Mouse (Mus musculus) MEL-GATA-1-ER (cell line): Measurements from ENCODE around the gene Supv3l1.

Source experiments
- DNase-seq: peaks from one replicate; pipeline ENCODE4 v3.0.0-alpha.2; 2012; ENCODE audit warnings: low read depth; ENCODE audit errors: extremely low read depth

The Supv3l1 gene

DNA sequence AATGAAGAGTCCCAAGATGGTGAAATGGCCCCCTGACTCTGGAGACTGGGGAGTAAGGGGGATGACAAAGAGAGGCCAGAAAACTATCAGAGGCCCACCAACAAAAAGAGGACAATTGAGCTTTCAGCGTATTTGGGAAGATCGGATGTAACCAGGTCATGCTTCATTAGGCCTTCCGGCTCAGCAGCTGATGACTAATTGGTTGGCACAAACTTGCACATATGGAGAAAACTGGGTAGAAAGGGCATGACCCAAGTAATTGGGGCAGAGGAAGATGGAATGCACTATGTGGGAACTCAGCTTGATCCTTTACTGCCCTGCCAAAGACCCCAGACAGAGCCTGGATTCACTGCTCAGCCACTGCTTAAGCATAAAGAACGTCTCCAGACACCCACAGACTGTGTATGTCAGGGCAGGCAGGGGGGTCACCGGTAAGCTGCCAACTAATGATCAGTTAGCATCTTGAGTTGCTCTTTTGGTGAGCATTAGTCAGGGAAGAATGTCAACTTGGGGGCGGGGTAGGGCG is 30.6 kb downstream of the Supv3l1 start:
- no peak for DNase-seq

GRCm38 (mm10) chr10:62413606-62413982 is 35.9 kb downstream of the Supv3l1 start:
- peak; percentile 76 for DNase-seq

DNA sequence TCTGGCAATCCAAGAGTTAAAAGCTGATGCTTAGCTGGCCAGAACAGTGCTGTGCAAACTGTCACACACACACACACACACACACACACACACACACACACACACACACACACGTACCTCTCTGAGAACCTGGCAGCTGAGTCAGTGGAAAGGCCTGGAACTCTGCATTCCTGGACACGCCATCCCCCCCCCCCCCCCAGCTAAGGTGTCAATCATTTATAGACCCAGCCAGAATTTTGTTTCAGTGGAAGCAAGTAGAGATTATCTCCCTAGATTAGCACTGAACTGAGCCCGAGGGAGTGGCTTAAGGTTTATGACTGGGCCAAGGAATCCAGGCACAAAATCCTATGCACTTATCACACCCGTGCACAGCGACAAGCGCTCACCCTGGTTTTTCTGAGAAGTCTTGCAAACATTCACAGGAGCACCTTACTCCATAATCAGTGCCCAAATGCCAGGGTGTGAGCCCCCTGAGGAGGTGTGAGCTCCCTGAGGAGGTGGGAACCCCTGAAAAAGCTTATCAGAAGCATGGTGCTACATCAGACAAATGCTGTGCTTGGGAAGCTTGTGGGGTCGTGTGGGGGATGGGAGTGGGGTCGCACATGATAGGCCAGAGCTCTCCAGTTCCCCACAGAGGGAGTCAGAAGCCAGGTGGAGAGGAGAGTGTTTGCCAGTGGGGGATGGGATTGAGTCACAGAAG is 36.5 kb downstream of the Supv3l1 start:
- peak; percentile 23 for DNase-seq

DNA sequence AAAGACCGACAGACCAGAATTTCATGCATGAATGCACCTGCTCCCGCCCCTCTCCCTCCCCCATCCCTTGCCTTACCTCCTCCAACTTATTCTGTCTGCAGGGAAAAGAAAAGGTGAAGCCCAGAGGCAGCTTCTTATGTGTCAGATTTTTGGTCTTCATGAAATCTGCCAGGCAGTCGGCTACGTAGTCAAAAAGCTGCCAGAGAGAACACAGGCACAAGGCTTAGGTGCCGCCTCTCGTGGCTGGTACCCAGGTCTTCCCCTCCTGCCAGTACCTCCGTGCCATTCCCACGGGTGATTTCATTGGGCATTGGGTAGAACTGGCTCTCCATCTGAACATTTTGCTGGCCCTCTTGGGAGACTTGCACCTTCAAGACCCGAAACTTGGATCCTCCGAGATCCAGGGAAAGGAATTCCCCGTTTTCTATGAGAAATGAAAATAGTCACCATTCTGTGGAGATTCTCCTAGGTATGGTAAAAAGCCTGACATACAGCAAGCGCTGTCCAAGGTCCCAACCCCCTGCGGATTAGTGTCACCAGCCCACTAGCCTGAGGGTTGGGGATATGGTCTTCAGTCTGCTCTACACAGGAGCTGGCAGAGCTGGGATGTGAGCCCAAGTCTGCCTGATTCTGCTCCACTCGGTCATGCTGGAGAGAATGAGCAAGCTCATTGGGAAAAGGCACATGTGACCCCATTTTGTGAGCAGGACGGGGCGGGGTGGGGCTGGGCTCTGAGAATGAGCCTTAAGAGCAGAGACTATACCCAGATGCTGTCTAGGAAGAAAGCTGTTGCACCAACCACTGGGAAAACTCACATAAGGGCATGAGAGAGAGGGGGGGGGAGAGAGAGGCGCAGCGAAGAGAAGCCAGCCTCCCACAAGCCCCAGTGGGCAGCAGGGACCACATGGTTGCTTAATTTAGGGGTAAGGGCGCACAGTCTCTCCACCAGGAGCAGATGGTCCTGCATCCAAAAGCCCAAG is 37.8 kb downstream of the Supv3l1 start:
- no peak for DNase-seq

GRCm38 (mm10) chr10:62410943-62411342 is 38.6 kb downstream of the Supv3l1 start:
- DNase-seq: peak; percentile 43

GRCm38 (mm10) chr10:62404901-62405300 is 44.6 kb downstream of the Supv3l1 start:
- no peak for DNase-seq

- no peak for DNase-seq
Observed at GRCm38 (mm10) chr10:62401641-62402111, 47.9 kb downstream of the Supv3l1 start.

GRCm38 (mm10) chr10:62383011-62383410 is 66.5 kb downstream of the Supv3l1 start:
- DNase-seq: peak; percentile 30

GRCm38 (mm10) chr10:62380936-62381335 is 68.6 kb downstream of the Supv3l1 start:
- no peak for DNase-seq

GRCm38 (mm10) chr10:62379808-62380207 is 69.7 kb downstream of the Supv3l1 start, which contains the start of gene Hk1:
Gene Hk1 (minus strand): TSS chr10:62379908.
- no peak for DNase-seq
